Mouse (Mus musculus) kidney, embryonic 14.5 days (tissue): ENCODE data around the gene Pip5kl1. TPM values are rescaled to one million over a fixed set of nuclear protein-coding genes. Genes with fewer than 3 reads are reported as not detected.
A peak's percentile ranks its signal among the peaks of the same experiment; 100 is the strongest.

Experiments used
- ATAC-seq: fragments of 200-750 bp; cut with Nextera tagmentation; 2 replicates; pipeline ENCODE4 v1.8.0; 2017; ENCODE audit warnings: moderate number of reproducible peaks, mild to moderate bottlenecking, moderate TSS enrichment, moderate library complexity; ENCODE audit not compliant: low FRiP score, low TSS enrichment
- H3K27ac ChIP-seq: fragments of 300-500 bp; sonication (generic); 2 replicates; pipeline ENCODE4 v1.5.1; 2014; ENCODE audit warnings: low read depth, mild to moderate bottlenecking, low read length, moderate library complexity, mixed read lengths
- H3K27me3 ChIP-seq: fragments of 300-500 bp; sonication (generic); 2 replicates; pipeline ENCODE4 v1.6.1; 2014; ENCODE audit warnings: mild to moderate bottlenecking, low read length; ENCODE audit not compliant: control insufficient read depth, insufficient read depth
- H3K36me3 ChIP-seq: fragments of 300-500 bp; sonication (generic); 2 replicates; pipeline ENCODE4 v1.6.1; 2014; ENCODE audit warnings: low read length, mixed read lengths; ENCODE audit not compliant: control insufficient read depth, insufficient read depth
- H3K4me1 ChIP-seq: fragments of 300-500 bp; sonication (generic); 2 replicates; pipeline ENCODE4 v1.6.1; 2014; ENCODE audit warnings: low read length, mixed read lengths; ENCODE audit not compliant: control insufficient read depth, insufficient read depth
- H3K4me2 ChIP-seq: fragments of 300-500 bp; sonication (generic); replicated peaks from 2 replicates; pipeline ENCODE4 v1.6.1; 2014; ENCODE audit warnings: low read depth, mild to moderate bottlenecking, low read length
- H3K4me3 ChIP-seq: fragments of 300-500 bp; sonication (generic); 2 replicates; pipeline ENCODE4 v1.5.1; 2014; ENCODE audit warnings: mild to moderate bottlenecking, low read length
- H3K9ac ChIP-seq: fragments of 300-500 bp; sonication (generic); 2 replicates; pipeline ENCODE4 v1.6.1; 2014; ENCODE audit warnings: low read depth, mild to moderate bottlenecking, low read length, moderate library complexity
- H3K9me3 ChIP-seq: fragments of 300-500 bp; sonication (generic); 2 replicates; pipeline ENCODE4 v1.6.1; 2016; ENCODE audit warnings: low read length; ENCODE audit not compliant: control insufficient read depth
- WGBS: fragments of 180-500 bp; shearing (Covaris S2); extraction: QIAGEN DNeasy Blood & Tissue Kit; methylation state at CpG from one replicate; pipeline ENCODE4 v1.1.7; 2014; 5-methylcytosine and 5-hydroxymethylcytosine counted together
- polyA plus RNA-seq: library from polyadenylated mRNA; unstranded; fragments of >200 nt; fragmentation: Nextera tagmentation; extraction: Ambion mirVana; gene quantifications from 2 replicates; pipeline ENCODE4 v1.2.1, GENCODE M21; 2014

Gene Pip5kl1
- polyA plus RNA-seq, 1 experiment from 2014 or later: 2.3 TPM

DNA sequence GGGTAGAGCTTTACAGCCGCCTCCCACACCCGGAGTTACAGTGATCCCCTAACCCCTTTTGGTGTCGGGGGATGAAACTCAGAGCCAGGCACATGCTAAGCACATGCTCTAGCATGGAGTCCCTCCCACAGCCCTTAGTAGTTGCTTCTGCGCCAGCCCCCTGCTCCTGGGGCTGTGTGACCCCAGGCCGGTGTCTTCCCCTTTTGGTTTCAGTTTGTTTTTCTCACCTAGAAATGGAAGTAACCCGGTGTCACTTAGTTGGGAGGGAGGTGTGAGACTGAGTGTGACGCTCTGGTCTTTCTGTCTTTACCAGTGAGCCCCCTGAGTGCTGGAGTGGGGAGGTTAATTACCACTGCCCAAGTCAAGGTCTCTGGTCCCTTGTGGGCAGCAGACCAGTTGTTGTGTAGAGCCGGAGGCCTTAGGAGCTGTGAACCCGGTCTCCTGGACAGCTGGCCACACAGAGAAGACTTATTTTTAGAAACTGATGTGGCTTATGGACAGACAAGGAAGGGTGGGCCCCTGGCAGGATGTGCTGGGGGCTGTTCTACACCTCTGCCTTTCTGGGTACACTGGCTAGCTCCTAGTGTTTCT, 13.2 kb downstream of the Pip5kl1 start:
- H3K4me2 ChIP-seq: peak overlapping the region; percentile 62
- WGBS: 14% methylated on average over 9 of the region's 9 CpGs
- H3K9ac ChIP-seq: peak overlapping the region; percentile 61
- 0 out of 2 replicates have a peak overlapping the region, but pooled peaks have one; percentile 2 for H3K27ac ChIP-seq
- 0 out of 2 replicates have a peak, but pooled peaks cover 3% of the 10 kb centered on the region for H3K27me3 ChIP-seq
- peaks cover 12% of the 10 kb centered on the region; the same call in 1 of the 2 replicates for H3K4me1 ChIP-seq
- ATAC-seq: no peak
- H3K36me3 ChIP-seq: no peaks in the 10 kb centered on the region
- H3K9me3 ChIP-seq: no peaks in the 10 kb centered on the region
- H3K4me3 ChIP-seq: peak overlapping the region; percentile 50

DNA sequence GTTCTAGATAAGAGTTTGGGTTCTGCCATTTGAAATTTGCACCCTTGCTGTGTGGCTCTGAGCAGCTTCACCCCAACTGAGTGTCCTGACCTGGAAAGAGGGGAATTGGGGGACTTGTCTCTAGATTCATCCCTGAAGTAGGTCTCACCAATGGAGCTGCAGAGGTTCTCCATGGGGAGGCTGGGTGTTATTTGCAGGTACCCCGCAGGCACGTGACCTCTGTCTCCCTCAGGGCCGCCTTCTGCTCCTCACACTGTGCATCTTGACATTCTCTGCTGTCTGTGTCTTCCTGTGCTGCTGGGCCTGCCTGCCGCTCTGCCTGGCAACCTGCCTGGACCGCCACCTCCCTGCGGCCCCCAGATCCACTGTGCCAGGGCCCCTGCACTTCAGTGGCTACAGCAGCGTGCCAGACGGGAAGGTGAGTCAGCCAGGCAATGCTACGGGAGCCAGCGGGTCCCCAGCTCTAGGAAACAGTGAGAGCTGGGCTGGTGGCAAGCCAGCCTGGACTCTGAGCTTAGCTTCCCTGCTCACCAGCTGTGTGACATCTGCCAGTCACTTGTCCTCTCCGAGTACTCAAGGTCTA, 14.7 kb downstream of the Pip5kl1 start:
- H3K4me1 ChIP-seq: peaks cover 12% of the 10 kb centered on the region; the same call in 1 of the 2 replicates
- no peak overlapping the region for H3K27ac ChIP-seq
- no peaks in the 10 kb centered on the region for H3K27me3 ChIP-seq
- peaks cover 6% of the 10 kb centered on the region; the same call in 1 of the 2 replicates for H3K36me3 ChIP-seq
- H3K4me3 ChIP-seq: no peak overlapping the region
- ATAC-seq: no peak
- no peak overlapping the region for H3K4me2 ChIP-seq
- no peaks in the 10 kb centered on the region for H3K9me3 ChIP-seq
- H3K9ac ChIP-seq: no peak overlapping the region
- 71% methylated on average over 11 of the region's 11 CpGs for WGBS

DNA sequence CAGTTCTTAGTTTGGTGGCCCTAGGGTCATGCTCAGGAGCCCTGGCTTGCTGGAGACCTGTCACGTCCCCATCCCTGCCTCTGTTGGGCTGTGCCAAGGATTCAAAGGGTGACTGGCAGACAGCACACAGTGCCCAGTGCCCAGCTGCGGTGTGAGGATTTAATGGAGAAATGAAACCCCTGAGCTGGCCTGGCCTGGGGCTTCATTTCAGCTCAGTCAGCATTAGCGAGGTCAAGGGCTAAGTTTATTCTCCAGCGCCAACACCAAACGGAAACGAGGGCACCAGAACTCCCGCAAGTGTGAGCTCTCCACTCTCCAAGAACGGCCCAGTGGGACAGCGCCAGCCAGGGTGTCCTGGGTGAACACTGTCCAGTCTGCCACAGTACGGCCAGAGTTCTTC, 15.6 kb downstream of the Pip5kl1 start:
- Histone ChIP-seq H3K36me3 (peaks cover 11% of the 10 kb centered on the region; the same call in 1 of the 2 replicates), H3K9ac (no peak overlapping the region; the same call in 1 of the 2 replicates), H3K27me3 (no peaks in the 10 kb centered on the region), H3K4me3 (no peak overlapping the region), H3K27ac (no peak overlapping the region), H3K4me2 (no peak overlapping the region), H3K4me1 (peaks cover 12% of the 10 kb centered on the region; the same call in 1 of the 2 replicates), H3K9me3 (no peaks in the 10 kb centered on the region)
- no peak for ATAC-seq
- 44% methylated on average over 10 of the region's 10 CpGs for WGBS

DNA sequence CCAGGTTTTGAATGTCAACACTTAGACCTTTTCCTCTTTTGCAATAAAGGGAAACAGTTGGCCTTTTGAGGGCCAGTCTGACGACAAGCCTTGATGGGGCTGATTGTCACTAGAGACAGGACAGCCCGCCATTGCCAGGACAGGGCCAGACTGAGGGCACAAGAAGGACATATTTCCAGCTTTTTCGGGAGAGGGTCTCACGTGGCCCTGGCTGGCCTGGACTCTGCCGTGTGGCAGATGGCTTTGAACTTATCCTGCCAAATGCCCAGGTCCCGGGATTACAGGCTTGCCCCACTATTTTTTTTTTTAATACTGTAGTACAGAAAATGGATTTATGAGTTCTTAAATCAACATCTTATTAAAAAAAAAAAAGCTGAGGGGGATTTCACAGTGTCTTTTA, 16.7 kb downstream of the Pip5kl1 start:
- WGBS: 62% methylated on average over 6 of the region's 6 CpGs
- H3K27me3 ChIP-seq: no peaks in the 10 kb centered on the region
- ATAC-seq: no peak

DNA sequence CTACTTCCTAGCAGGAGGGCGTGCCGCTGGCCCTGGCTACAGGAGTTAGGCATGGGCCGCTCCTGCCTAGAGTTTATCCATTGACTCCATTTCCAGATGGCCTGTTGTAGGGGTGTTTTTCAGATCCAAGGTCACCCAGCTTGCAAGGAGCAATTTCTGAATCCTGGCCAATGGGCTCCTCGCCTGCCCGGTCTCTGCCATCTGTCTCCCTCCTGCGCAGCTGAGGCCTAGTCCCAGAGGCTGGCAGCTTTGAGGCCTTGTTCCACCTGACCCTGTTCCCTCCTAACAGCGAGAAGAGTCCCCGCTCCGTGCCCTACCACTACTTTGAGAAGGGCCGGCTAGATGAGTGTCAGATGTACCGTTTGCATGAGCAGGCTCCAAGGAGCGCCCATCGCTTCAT, 22.1 kb downstream of the Pip5kl1 start:
- no peaks in the 10 kb centered on the region for H3K9me3 ChIP-seq
- H3K4me1 ChIP-seq: 0 out of 2 replicates have a peak, but pooled peaks cover 3% of the 10 kb centered on the region
- no peak overlapping the region for H3K27ac ChIP-seq
- no peak for ATAC-seq
- WGBS: 92% methylated on average over 13 of the region's 13 CpGs
- H3K27me3 ChIP-seq: no peaks in the 10 kb centered on the region
- H3K4me3 ChIP-seq: no peak overlapping the region
- H3K4me2 ChIP-seq: no peak overlapping the region
- H3K9ac ChIP-seq: no peak overlapping the region
- peaks cover 24% of the 10 kb centered on the region; the same call in 1 of the 2 replicates for H3K36me3 ChIP-seq

More for the DNA sequence above, 16.7 kb downstream of the Pip5kl1 start:
- peaks cover 11% of the 10 kb centered on the region; the same call in 1 of the 2 replicates for H3K36me3 ChIP-seq
- no peaks in the 10 kb centered on the region for H3K9me3 ChIP-seq
- no peak overlapping the region for H3K9ac ChIP-seq
- H3K27ac ChIP-seq: no peak overlapping the region
- no peak overlapping the region for H3K4me2 ChIP-seq
- peaks cover 12% of the 10 kb centered on the region; the same call in 1 of the 2 replicates for H3K4me1 ChIP-seq
- no peak overlapping the region for H3K4me3 ChIP-seq

DNA sequence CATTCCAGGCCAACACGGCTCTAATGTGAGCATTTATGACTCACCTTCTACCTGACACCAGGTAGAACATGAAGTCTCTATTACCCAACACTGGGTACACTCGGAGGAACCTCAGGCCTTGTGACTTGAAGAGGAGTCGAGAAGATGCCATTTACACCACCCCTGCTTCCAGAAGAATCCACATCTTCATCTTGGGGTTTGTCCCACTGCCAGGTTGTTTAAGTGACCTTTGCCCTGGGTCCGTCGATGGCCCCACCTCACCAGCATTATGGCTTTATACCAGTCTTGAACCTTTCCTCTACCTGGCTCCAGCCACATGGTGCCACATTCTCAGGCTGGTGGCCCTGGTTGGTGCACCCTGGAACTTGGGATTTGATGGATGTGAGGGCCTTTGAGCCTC, 22.7 kb downstream of the Pip5kl1 start:
- no peak overlapping the region for H3K9ac ChIP-seq
- H3K4me2 ChIP-seq: no peak overlapping the region
- no peak overlapping the region for H3K4me3 ChIP-seq
- H3K36me3 ChIP-seq: peaks cover 24% of the 10 kb centered on the region; the same call in 1 of the 2 replicates
- no peak for ATAC-seq
- H3K9me3 ChIP-seq: no peaks in the 10 kb centered on the region
- 82% methylated on average over 5 of the region's 5 CpGs for WGBS
- 0 out of 2 replicates have a peak, but pooled peaks cover 3% of the 10 kb centered on the region for H3K4me1 ChIP-seq
- no peaks in the 10 kb centered on the region for H3K27me3 ChIP-seq
- no peak overlapping the region for H3K27ac ChIP-seq

DNA sequence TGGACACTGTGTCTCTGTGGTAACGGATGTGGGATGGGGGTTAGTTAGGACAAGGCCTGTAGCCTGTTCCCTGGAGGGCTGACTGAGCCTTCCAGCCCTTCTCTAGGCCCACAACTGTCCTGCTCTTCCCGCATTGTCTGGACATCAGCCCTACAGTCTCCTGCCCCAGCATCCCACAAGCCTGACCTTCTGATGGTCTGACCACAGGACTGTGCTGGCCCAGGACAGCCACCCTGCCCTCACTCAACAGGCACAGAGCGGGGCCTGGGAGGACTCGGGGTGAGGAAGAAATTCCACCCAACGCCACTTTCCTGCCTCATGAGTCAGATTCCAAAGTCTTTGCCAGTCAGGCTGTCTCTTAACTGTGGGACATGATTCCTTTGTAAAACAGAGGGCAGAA, 23.1 kb downstream of the Pip5kl1 start:
- ATAC-seq: no peak
- no peak overlapping the region for H3K9ac ChIP-seq
- peaks cover 24% of the 10 kb centered on the region; the same call in 1 of the 2 replicates for H3K36me3 ChIP-seq
- H3K4me3 ChIP-seq: no peak overlapping the region
- no peak overlapping the region for H3K4me2 ChIP-seq
- whole genome bisulfite sequencing: 94% methylated on average over 5 of the region's 5 CpGs
- H3K9me3 ChIP-seq: no peaks in the 10 kb centered on the region
- H3K27me3 ChIP-seq: no peaks in the 10 kb centered on the region
- no peak overlapping the region for H3K27ac ChIP-seq
- H3K4me1 ChIP-seq: 0 out of 2 replicates have a peak, but pooled peaks cover 3% of the 10 kb centered on the region

DNA sequence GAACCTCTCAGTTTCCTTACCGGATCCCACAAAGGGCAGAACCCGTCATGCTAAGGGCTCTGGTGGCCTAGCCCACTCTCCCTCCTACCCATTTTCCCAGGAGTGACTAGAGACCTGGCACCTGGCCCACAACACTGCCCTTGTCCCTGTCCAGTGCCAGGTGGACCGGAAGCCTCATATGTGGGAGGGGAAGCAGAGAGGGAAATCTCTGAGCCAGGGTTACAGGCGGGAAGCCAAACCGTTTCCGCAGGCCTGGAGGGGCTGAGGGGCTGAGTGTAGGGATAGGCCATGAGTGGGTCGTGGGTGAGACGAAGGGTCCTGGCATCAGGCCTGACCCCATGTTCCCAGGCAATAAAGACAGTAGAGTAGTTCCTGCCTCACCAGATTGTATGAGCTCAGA, 23.9 kb downstream of the Pip5kl1 start:
- Histone ChIP-seq H3K9ac (no peak overlapping the region), H3K27ac (no peak overlapping the region), H3K4me1 (0 out of 2 replicates have a peak, but pooled peaks cover 3% of the 10 kb centered on the region), H3K4me2 (no peak overlapping the region), H3K9me3 (no peaks in the 10 kb centered on the region), H3K27me3 (no peaks in the 10 kb centered on the region), H3K4me3 (no peak overlapping the region), H3K36me3 (peaks cover 24% of the 10 kb centered on the region; the same call in 1 of the 2 replicates)
- WGBS: 83% methylated on average over 8 of the region's 8 CpGs
- ATAC-seq: no peak

DNA sequence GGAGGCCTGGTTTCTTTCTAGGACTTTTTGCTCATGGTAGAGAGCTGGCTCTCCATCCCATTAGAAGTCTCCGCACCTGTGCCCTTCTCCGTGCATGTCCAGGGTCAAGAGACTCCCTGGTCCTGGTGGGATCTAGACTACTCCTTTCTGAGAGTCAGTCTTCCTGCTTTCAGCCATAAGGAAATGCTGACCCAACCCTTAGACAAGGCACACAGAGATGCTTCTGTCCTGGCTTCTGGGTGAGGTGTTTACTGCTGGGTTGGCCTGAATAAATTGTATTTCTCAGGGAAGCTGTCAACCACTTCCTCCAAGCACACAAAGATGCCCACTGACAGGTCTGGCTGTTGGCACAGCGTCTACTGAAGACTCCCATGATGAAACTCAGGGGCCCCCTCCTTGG, 24.8 kb downstream of the Pip5kl1 start, which contains the start of gene St6galnac6:
Gene St6galnac6 (plus strand): TSS at position 301 of the 400 bp plus-strand sequence.
- H3K9ac ChIP-seq: no peak within 1 kb of the TSS
- H3K4me3 ChIP-seq: no peak within 1 kb of the TSS
- H3K4me2 ChIP-seq: no peak within 1 kb of the TSS
- 0 out of 2 replicates have a peak, but pooled peaks cover 3% of the 10 kb centered on the region for H3K4me1 ChIP-seq
- no peaks in the 10 kb centered on the region for H3K9me3 ChIP-seq
- peaks cover 18% of the 10 kb centered on the region; the same call in 1 of the 2 replicates for H3K36me3 ChIP-seq
- H3K27me3 ChIP-seq: no peaks in the 10 kb centered on the region
- ATAC-seq: no peak
- 91% methylated on average over 3 of the region's 3 CpGs for WGBS
- H3K27ac ChIP-seq: no peak within 1 kb of the TSS
